Mouse (Mus musculus): Measurements from ENCODE around the gene 9330161L09Rik.

The 9330161L09Rik gene

GRCm38 (mm10) chr12:103389348-103389727 lies 18.3 kb downstream of the 9330161L09Rik start:
- no peak for DNase-seq (ENCODE audit: low read depth, low spot score)

- peak; percentile 96 for DNase-seq (ENCODE audit: low read depth, low spot score)
These were observed 18.9 kb downstream of the 9330161L09Rik start, which contains the start of gene Otub2 for GRCm38 (mm10) chr12:103388505-103389347. TSS of gene Otub2 (plus strand) at chr12:103388682.

- DNase-seq (ENCODE audit: low read depth, low spot score): no peak
These were observed 27.4 kb downstream of the 9330161L09Rik start for GRCm38 (mm10) chr12:103380226-103380625.

GRCm38 (mm10) chr12:103376774-103377173 lies 30.8 kb downstream of the 9330161L09Rik start:
- DNase-seq (ENCODE audit: low read depth, low spot score): peak; percentile 85

- peak; percentile 82 for DNase-seq (ENCODE audit: low read depth, low spot score)
These were observed 31.5 kb downstream of the 9330161L09Rik start for GRCm38 (mm10) chr12:103376124-103376523.

GRCm38 (mm10) chr12:103373530-103374236 lies 33.9 kb downstream of the 9330161L09Rik start:
- DNase-seq (ENCODE audit: low read depth, low spot score): no peak

GRCm38 (mm10) chr12:103371711-103372110 lies 35.9 kb downstream of the 9330161L09Rik start:
- DNase-seq (ENCODE audit: low read depth, low spot score): no peak

GRCm38 (mm10) chr12:103370861-103371260 lies 36.8 kb downstream of the 9330161L09Rik start:
- DNase-seq (ENCODE audit: low read depth, low spot score): no peak

GRCm38 (mm10) chr12:103368777-103369176 lies 38.8 kb downstream of the 9330161L09Rik start:
- no peak for DNase-seq (ENCODE audit: low read depth, low spot score)

- no peak for DNase-seq (ENCODE audit: low read depth, low spot score)
These were observed 39.3 kb downstream of the 9330161L09Rik start for GRCm38 (mm10) chr12:103368326-103368669.

- no peak for DNase-seq (ENCODE audit: low read depth, low spot score)
These were observed 39.8 kb downstream of the 9330161L09Rik start for GRCm38 (mm10) chr12:103367620-103368325.

GRCm38 (mm10) chr12:103367171-103367570 lies 40.4 kb downstream of the 9330161L09Rik start:
- DNase-seq (ENCODE audit: low read depth, low spot score): no peak

- DNase-seq (ENCODE audit: low read depth, low spot score): no peak
These were observed 45.3 kb downstream of the 9330161L09Rik start for GRCm38 (mm10) chr12:103362336-103362735.

GRCm38 (mm10) chr12:103361539-103362307 lies 45.9 kb downstream of the 9330161L09Rik start:
- DNase-seq (ENCODE audit: low read depth, low spot score): no peak

GRCm38 (mm10) chr12:103360812-103361211 lies 46.8 kb downstream of the 9330161L09Rik start:
- DNase-seq (ENCODE audit: low read depth, low spot score): no peak

- DNase-seq (ENCODE audit: low read depth, low spot score): no peak
These were observed 48.4 kb downstream of the 9330161L09Rik start for GRCm38 (mm10) chr12:103358951-103359801.

GRCm38 (mm10) chr12:103358216-103358615 lies 49.4 kb downstream of the 9330161L09Rik start:
- no peak for DNase-seq (ENCODE audit: low read depth, low spot score)
